Mouse (Mus musculus) hindbrain, embryonic 13.5 days (tissue): Measurements from ENCODE around the gene Smim14. TPM values are rescaled to one million over a fixed set of nuclear protein-coding genes. Genes with fewer than 3 reads are reported as not detected.
"Not testable (repeated sequence)": the region's sequence is repeated elsewhere in the genome, so short reads cannot be mapped to it uniquely, and the experiment has no call there.

Source experiments
- ATAC-seq: fragments of 200-750 bp; cut with Nextera tagmentation; 2 replicates; pipeline ENCODE4 v1.8.0; 2017; ENCODE audit warnings: moderate TSS enrichment; ENCODE audit not compliant: low FRiP score
- H3K27ac ChIP-seq: fragments of 300-500 bp; sonication (generic); 2 replicates; pipeline ENCODE4 v1.5.1; 2015; ENCODE audit warnings: inconsistent platforms, mild to moderate bottlenecking, moderate library complexity
- H3K27me3 ChIP-seq: fragments of 300-500 bp; sonication (generic); 2 replicates; pipeline ENCODE4 v1.6.1; 2015; ENCODE audit warnings: mild to moderate bottlenecking, inconsistent platforms
- H3K36me3 ChIP-seq: fragments of 300-500 bp; sonication (generic); 2 replicates; pipeline ENCODE4 v1.6.1; 2015; ENCODE audit warnings: mild to moderate bottlenecking, inconsistent platforms
- H3K4me1 ChIP-seq: fragments of 300-500 bp; sonication (generic); replicated peaks from 2 replicates; pipeline ENCODE4 v1.6.1; 2015; ENCODE audit warnings: inconsistent platforms
- H3K4me2 ChIP-seq: fragments of 300-500 bp; sonication (generic); 2 replicates; pipeline ENCODE4 v1.6.1; 2015; ENCODE audit warnings: inconsistent platforms, mild to moderate bottlenecking, moderate library complexity
- H3K4me3 ChIP-seq: fragments of 300-500 bp; sonication (generic); 2 replicates; pipeline ENCODE4 v1.5.1; 2015; ENCODE audit warnings: mild to moderate bottlenecking, inconsistent platforms
- H3K9ac ChIP-seq: fragments of 300-500 bp; sonication (generic); 2 replicates; pipeline ENCODE4 v1.6.1; 2015; ENCODE audit warnings: mild to moderate bottlenecking, inconsistent platforms
- H3K9me3 ChIP-seq: fragments of 300-500 bp; sonication (generic); 2 replicates; pipeline ENCODE4 v1.6.1; 2016; ENCODE audit warnings: inconsistent platforms
- WGBS: fragments of 180-500 bp; shearing (Covaris S2); methylation state at CpG from one replicate; pipeline ENCODE4 v1.1.7; 2015; 5-methylcytosine and 5-hydroxymethylcytosine counted together
- polyA plus RNA-seq: library from polyadenylated mRNA; unstranded; fragments of >200 nt; fragmentation: Nextera tagmentation; extraction: Ambion mirVana; gene quantifications from 2 replicates; pipeline ENCODE4 v1.2.1, GENCODE M21; 2015

Gene Smim14
- polyA plus RNA-seq, 1 experiment from 2014 or later: 195 TPM

- no peak for ATAC-seq
- Histone ChIP-seq H3K4me1 (peaks cover 27% of the 10 kb centered on the region), H3K9me3 (no peaks in the 10 kb centered on the region), H3K9ac (peak overlapping the region; percentile 55; the same call in 1 of the 2 replicates), H3K27ac (no peak overlapping the region), H3K27me3 (no peaks in the 10 kb centered on the region), H3K4me3 (peak overlapping the region; percentile 28), H3K36me3 (no peaks in the 10 kb centered on the region), H3K4me2 (peak overlapping the region; percentile 55)
- 15% methylated on average over 4 of the region's 4 CpGs for WGBS
Measured at GRCm38 (mm10) chr5:65538829-65539228, 1.8 kb upstream of the Smim14 start.

GRCm38 (mm10) chr5:65538121-65538520, 1.1 kb upstream of the Smim14 start:
- no peaks in the 10 kb centered on the region for H3K27me3 ChIP-seq
- peak overlapping the region; percentile 99 for H3K27ac ChIP-seq
- peak overlapping the region; percentile 89 for H3K4me3 ChIP-seq
- peaks cover 24% of the 10 kb centered on the region for H3K4me1 ChIP-seq
- H3K4me2 ChIP-seq: peak overlapping the region; percentile 74
- no peaks in the 10 kb centered on the region for H3K36me3 ChIP-seq
- 1% methylated on average over 4 of the region's 4 CpGs for WGBS
- no peaks in the 10 kb centered on the region for H3K9me3 ChIP-seq
- peak overlapping the region; percentile 96 for H3K9ac ChIP-seq
- no peak for ATAC-seq

GRCm38 (mm10) chr5:65537420-65538071, 562 bp upstream of the Smim14 start:
- peak overlapping the region; percentile 74 for H3K4me2 ChIP-seq
- H3K36me3 ChIP-seq: no peaks in the 10 kb centered on the region
- peaks cover 24% of the 10 kb centered on the region for H3K4me1 ChIP-seq
- peak; percentile 83 for ATAC-seq
- H3K27ac ChIP-seq: peak overlapping the region; percentile 99
- H3K27me3 ChIP-seq: no peaks in the 10 kb centered on the region
- peak overlapping the region; percentile 96 for H3K9ac ChIP-seq
- no peaks in the 10 kb centered on the region for H3K9me3 ChIP-seq
- under 1% methylated on average over 47 of the region's 59 CpGs for WGBS
- peak overlapping the region; percentile 89 for H3K4me3 ChIP-seq

GRCm38 (mm10) chr5:65536068-65536465, 917 bp downstream of the Smim14 start:
- Histone ChIP-seq H3K4me2 (peak overlapping the region; percentile 74), H3K9ac (peak overlapping the region; percentile 96), H3K4me3 (peak overlapping the region; percentile 89), H3K4me1 (peaks cover 17% of the 10 kb centered on the region), H3K27ac (peak overlapping the region; percentile 99)
- ATAC-seq, H3K9me3 ChIP-seq, H3K27me3 ChIP-seq, H3K36me3 ChIP-seq: not testable (repeated sequence)
- 88% methylated on average over 10 of the region's 10 CpGs for WGBS

GRCm38 (mm10) chr5:65535457-65536067, 1.4 kb downstream of the Smim14 start:
- Histone ChIP-seq H3K4me1 (peaks cover 17% of the 10 kb centered on the region), H3K4me3 (no peak overlapping the region)
- no peak for ATAC-seq

GRCm38 (mm10) chr5:65534496-65534895, 2.5 kb downstream of the Smim14 start:
- no peaks in the 10 kb centered on the region for H3K9me3 ChIP-seq
- no peaks in the 10 kb centered on the region for H3K36me3 ChIP-seq
- peaks cover 15% of the 10 kb centered on the region for H3K4me1 ChIP-seq
- WGBS: 63% methylated on average over 4 of the region's 4 CpGs
- no peak overlapping the region for H3K9ac ChIP-seq
- no peak overlapping the region for H3K4me3 ChIP-seq
- no peak overlapping the region for H3K4me2 ChIP-seq
- H3K27me3 ChIP-seq: no peaks in the 10 kb centered on the region
- no peak for ATAC-seq
- H3K27ac ChIP-seq: no peak overlapping the region

More at GRCm38 (mm10) chr5:65535457-65536067, 1.4 kb downstream of the Smim14 start:
- H3K27me3 ChIP-seq: no peaks in the 10 kb centered on the region
- no peak overlapping the region for H3K9ac ChIP-seq
- H3K27ac ChIP-seq: no peak overlapping the region
- no peak overlapping the region for H3K4me2 ChIP-seq
- WGBS: 68% methylated on average over 5 of the region's 5 CpGs
- H3K9me3 ChIP-seq: no peaks in the 10 kb centered on the region
- H3K36me3 ChIP-seq: no peaks in the 10 kb centered on the region

GRCm38 (mm10) chr5:65531283-65531682, 5.7 kb downstream of the Smim14 start:
- WGBS: 75% methylated on average over 3 of the region's 3 CpGs
- no peaks in the 10 kb centered on the region for H3K36me3 ChIP-seq
- no peak overlapping the region for H3K4me2 ChIP-seq
- no peak for ATAC-seq
- no peak overlapping the region for H3K27ac ChIP-seq
- H3K4me3 ChIP-seq: no peak overlapping the region
- H3K9me3 ChIP-seq: no peaks in the 10 kb centered on the region
- H3K27me3 ChIP-seq: no peaks in the 10 kb centered on the region
- H3K9ac ChIP-seq: no peak overlapping the region
- H3K4me1 ChIP-seq: peaks cover 3% of the 10 kb centered on the region

- Histone ChIP-seq H3K4me2 (no peak overlapping the region), H3K4me1 (no peaks in the 10 kb centered on the region), H3K27me3 (no peaks in the 10 kb centered on the region), H3K9ac (no peak overlapping the region), H3K27ac (no peak overlapping the region), H3K4me3 (no peak overlapping the region), H3K9me3 (no peaks in the 10 kb centered on the region), H3K36me3 (no peaks in the 10 kb centered on the region)
- no peak for ATAC-seq
- 10% methylated on average over 8 of the region's 8 CpGs for whole genome bisulfite sequencing
Measured at GRCm38 (mm10) chr5:65525674-65526443, 11.1 kb downstream of the Smim14 start.

GRCm38 (mm10) chr5:65524831-65525230, 12.2 kb downstream of the Smim14 start:
- no peaks in the 10 kb centered on the region for H3K9me3 ChIP-seq
- no peak overlapping the region for H3K27ac ChIP-seq
- no peak for ATAC-seq
- no peak overlapping the region for H3K4me2 ChIP-seq
- WGBS: 74% methylated on average over 4 of the region's 4 CpGs
- H3K27me3 ChIP-seq: no peaks in the 10 kb centered on the region
- no peak overlapping the region for H3K9ac ChIP-seq
- H3K4me1 ChIP-seq: no peaks in the 10 kb centered on the region
- no peaks in the 10 kb centered on the region for H3K36me3 ChIP-seq
- no peak overlapping the region for H3K4me3 ChIP-seq

GRCm38 (mm10) chr5:65521803-65522202, 15.2 kb downstream of the Smim14 start:
- Histone ChIP-seq H3K27me3 (no peaks in the 10 kb centered on the region), H3K9me3 (no peaks in the 10 kb centered on the region), H3K9ac (no peak overlapping the region), H3K4me1 (no peaks in the 10 kb centered on the region), H3K4me3 (no peak overlapping the region), H3K4me2 (no peak overlapping the region), H3K36me3 (no peaks in the 10 kb centered on the region), H3K27ac (no peak overlapping the region)
- ATAC-seq: no peak
- WGBS: 76% methylated on average over 1 of the region's 1 CpGs

GRCm38 (mm10) chr5:65514635-65515278, 22.2 kb downstream of the Smim14 start:
- no peaks in the 10 kb centered on the region for H3K36me3 ChIP-seq
- H3K4me2 ChIP-seq: no peak overlapping the region
- no peaks in the 10 kb centered on the region for H3K27me3 ChIP-seq
- H3K27ac ChIP-seq: no peak overlapping the region
- H3K4me1 ChIP-seq: no peaks in the 10 kb centered on the region
- H3K9me3 ChIP-seq: no peaks in the 10 kb centered on the region
- ATAC-seq: no peak
- H3K9ac ChIP-seq: no peak overlapping the region
- 72% methylated on average over 5 of the region's 5 CpGs for WGBS
- no peak overlapping the region for H3K4me3 ChIP-seq

- Histone ChIP-seq H3K27me3 (no peaks in the 10 kb centered on the region), H3K4me3 (no peak overlapping the region), H3K27ac (no peak overlapping the region), H3K9ac (no peak overlapping the region), H3K4me1 (no peaks in the 10 kb centered on the region), H3K36me3 (no peaks in the 10 kb centered on the region), H3K9me3 (no peaks in the 10 kb centered on the region), H3K4me2 (no peak overlapping the region)
- 92% methylated on average over 3 of the region's 3 CpGs for WGBS
- ATAC-seq: no peak
Measured at GRCm38 (mm10) chr5:65513506-65513905, 23.5 kb downstream of the Smim14 start.
